Mouse (Mus musculus) midbrain, embryonic 16.5 days (tissue): ENCODE data around the gene Gm20388. TPM values are rescaled to one million over a fixed set of nuclear protein-coding genes. Genes with fewer than 3 reads are reported as not detected.
A peak's percentile ranks its signal among the peaks of the same experiment; 100 is the strongest.

Experiments
- ATAC-seq: fragments of 200-750 bp; cut with Nextera tagmentation; 2 replicates; pipeline ENCODE4 v1.8.0; 2017; ENCODE audit warnings: moderate TSS enrichment
- H3K27ac ChIP-seq: fragments of 300-500 bp; sonication (generic); 2 replicates; pipeline ENCODE4 v1.5.1; 2014; ENCODE audit warnings: mild to moderate bottlenecking, low read length, mixed read lengths
- H3K27me3 ChIP-seq: fragments of 300-500 bp; sonication (generic); 2 replicates; pipeline ENCODE4 v1.6.1; 2014; ENCODE audit warnings: low read depth, low read length, mixed read lengths; ENCODE audit not compliant: control insufficient read depth, insufficient read depth
- H3K36me3 ChIP-seq: fragments of 300-500 bp; sonication (generic); 2 replicates; pipeline ENCODE4 v1.6.1; 2014; ENCODE audit warnings: mild to moderate bottlenecking, low read length, moderate library complexity, mixed read lengths; ENCODE audit not compliant: control insufficient read depth, insufficient read depth
- H3K4me1 ChIP-seq: fragments of 300-500 bp; sonication (generic); 2 replicates; pipeline ENCODE4 v1.6.1; 2014; ENCODE audit warnings: mild to moderate bottlenecking, low read length, mixed read lengths; ENCODE audit not compliant: control insufficient read depth, insufficient read depth
- H3K4me2 ChIP-seq: fragments of 300-500 bp; sonication (generic); 2 replicates; pipeline ENCODE4 v1.6.1; 2014; ENCODE audit warnings: mild to moderate bottlenecking, low read length, mixed read lengths
- H3K4me3 ChIP-seq: fragments of 300-500 bp; sonication (generic); 2 replicates; pipeline ENCODE4 v1.5.1; 2014; ENCODE audit warnings: low read depth, mild to moderate bottlenecking, low read length, moderate library complexity, mixed read lengths
- H3K9ac ChIP-seq: fragments of 300-500 bp; sonication (generic); 2 replicates; pipeline ENCODE4 v1.6.1; 2014; ENCODE audit warnings: low read depth, low read length, mixed read lengths
- H3K9me3 ChIP-seq: fragments of 300-500 bp; sonication (generic); replicated peaks from 2 replicates; pipeline ENCODE4 v1.6.1; 2014; ENCODE audit warnings: mild to moderate bottlenecking, low read length, mixed read lengths; ENCODE audit not compliant: control insufficient read depth, poor library complexity, severe bottlenecking
- WGBS: fragments of 180-500 bp; shearing (Covaris S2); extraction: QIAGEN DNeasy Blood & Tissue Kit; methylation state at CpG from one replicate; pipeline ENCODE4 v1.1.7; 2014; 5-methylcytosine and 5-hydroxymethylcytosine counted together
- polyA plus RNA-seq: library from polyadenylated mRNA; unstranded; fragments of >200 nt; fragmentation: Nextera tagmentation; extraction: Ambion mirVana; gene quantifications from 2 replicates; pipeline ENCODE4 v1.2.1, GENCODE M21; 2015

Gene Gm20388
- polyA plus RNA-seq, 1 experiment from 2014 or later, result 7.5 TPM

DNA sequence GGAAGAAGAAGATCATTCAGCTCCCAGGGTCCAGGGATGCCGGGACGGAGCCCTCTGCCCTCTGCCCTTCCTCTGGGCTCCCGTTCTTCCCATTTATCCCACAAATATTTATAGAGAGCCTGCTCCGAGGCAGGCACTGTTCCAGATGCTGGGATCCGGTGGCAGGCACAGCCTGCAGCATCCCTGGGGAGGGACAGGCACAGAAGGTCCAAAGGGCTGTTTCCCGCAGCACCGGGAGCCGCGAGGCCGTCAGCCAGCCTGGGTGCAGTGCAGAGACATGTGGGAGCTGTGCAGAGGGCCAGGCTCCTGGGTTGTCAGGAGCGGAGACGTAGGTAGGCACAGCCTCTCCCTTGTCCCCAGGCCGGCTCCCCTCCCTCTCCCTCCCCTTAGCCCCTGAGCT lies 322.3 kb downstream of the Gm20388 start:
- Histone ChIP-seq H3K27ac (no peak overlapping the region), H3K4me1 (peaks cover 53% of the 10 kb centered on the region), H3K27me3 (peaks cover 14% of the 10 kb centered on the region; the same call in 1 of the 2 replicates), H3K4me2 (peak overlapping the region; percentile 86), H3K9me3 (no peaks in the 10 kb centered on the region), H3K4me3 (peak overlapping the region; percentile 24), H3K36me3 (no peaks in the 10 kb centered on the region), H3K9ac (peak overlapping the region; percentile 50)
- ATAC-seq, result no peak
- WGBS, result 21% methylated on average over 10 of the region's 13 CpGs

DNA sequence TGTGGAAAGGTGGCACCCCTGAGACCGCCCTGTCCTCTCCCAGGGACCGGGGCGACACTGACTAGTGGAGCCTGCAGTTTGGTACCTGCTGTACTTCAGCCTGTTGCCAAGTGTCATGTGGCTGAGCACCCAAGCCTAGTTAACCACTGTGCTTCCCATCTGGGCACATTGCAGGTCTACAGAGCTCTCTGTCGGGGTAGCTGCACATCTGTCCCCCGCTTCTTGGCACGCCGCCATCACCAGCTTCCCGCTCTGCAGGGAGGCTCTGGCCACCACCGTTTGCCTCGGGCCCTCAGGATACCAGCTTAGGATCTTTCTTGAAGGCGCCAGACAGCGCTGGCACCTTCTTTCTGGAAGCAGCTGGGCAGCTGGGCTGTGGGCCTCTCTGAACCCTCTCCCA lies 323.8 kb downstream of the Gm20388 start:
- H3K9ac ChIP-seq, result no peak overlapping the region
- H3K27ac ChIP-seq, result no peak overlapping the region
- peaks cover 11% of the 10 kb centered on the region; the same call in 1 of the 2 replicates for H3K27me3 ChIP-seq
- no peaks in the 10 kb centered on the region for H3K36me3 ChIP-seq
- no peak for ATAC-seq
- H3K4me2 ChIP-seq, result no peak overlapping the region
- WGBS, result 56% methylated on average over 12 of the region's 12 CpGs
- no peaks in the 10 kb centered on the region for H3K9me3 ChIP-seq
- H3K4me3 ChIP-seq, result no peak overlapping the region
- H3K4me1 ChIP-seq, result peaks cover 49% of the 10 kb centered on the region

GRCm38 (mm10) chr8:120234866-120235265 lies 324.2 kb downstream of the Gm20388 start:
- ATAC-seq, result no peak
- 63% methylated on average over 8 of the region's 8 CpGs for WGBS
- H3K4me2 ChIP-seq, result no peak overlapping the region
- H3K27me3 ChIP-seq, result peaks cover 7% of the 10 kb centered on the region; the same call in 1 of the 2 replicates
- no peaks in the 10 kb centered on the region for H3K36me3 ChIP-seq
- no peak overlapping the region for H3K27ac ChIP-seq
- H3K9ac ChIP-seq, result 0 out of 2 replicates have a peak overlapping the region, but pooled peaks have one; percentile 25
- no peak overlapping the region for H3K4me3 ChIP-seq
- H3K9me3 ChIP-seq, result no peaks in the 10 kb centered on the region
- peaks cover 45% of the 10 kb centered on the region for H3K4me1 ChIP-seq

- Histone ChIP-seq H3K9me3 (no peaks in the 10 kb centered on the region; the same call in 1 of the 2 replicates), H3K9ac (no peak overlapping the region), H3K27me3 (no peaks in the 10 kb centered on the region), H3K27ac (no peak overlapping the region), H3K4me3 (no peak overlapping the region), H3K4me2 (no peak overlapping the region), H3K4me1 (no peaks in the 10 kb centered on the region), H3K36me3 (no peaks in the 10 kb centered on the region)
- ATAC-seq, result no peak
- 97% methylated on average over 4 of the region's 4 CpGs for WGBS
These were observed 332.6 kb downstream of the Gm20388 start for GRCm38 (mm10) chr8:120243222-120243621.

- Histone ChIP-seq H3K27me3 (no peaks in the 10 kb centered on the region), H3K9me3 (no peaks in the 10 kb centered on the region; the same call in 1 of the 2 replicates), H3K4me3 (no peak overlapping the region), H3K4me1 (no peaks in the 10 kb centered on the region), H3K4me2 (no peak overlapping the region), H3K27ac (no peak overlapping the region), H3K36me3 (no peaks in the 10 kb centered on the region), H3K9ac (no peak overlapping the region)
- 94% methylated on average over 5 of the region's 5 CpGs for WGBS
- ATAC-seq, result no peak
These were observed 333.3 kb downstream of the Gm20388 start for GRCm38 (mm10) chr8:120243916-120244451.

GRCm38 (mm10) chr8:120244553-120244952 lies 333.9 kb downstream of the Gm20388 start:
- no peaks in the 10 kb centered on the region for H3K4me1 ChIP-seq
- no peak overlapping the region for H3K4me2 ChIP-seq
- ATAC-seq, result no peak
- 92% methylated on average over 10 of the region's 10 CpGs for WGBS
- H3K4me3 ChIP-seq, result no peak overlapping the region
- no peak overlapping the region for H3K9ac ChIP-seq
- no peaks in the 10 kb centered on the region for H3K27me3 ChIP-seq
- H3K36me3 ChIP-seq, result no peaks in the 10 kb centered on the region
- no peaks in the 10 kb centered on the region; the same call in 1 of the 2 replicates for H3K9me3 ChIP-seq
- H3K27ac ChIP-seq, result no peak overlapping the region

GRCm38 (mm10) chr8:120247618-120248017 lies 337.0 kb downstream of the Gm20388 start:
- no peak for ATAC-seq
- 83% methylated on average over 5 of the region's 5 CpGs for WGBS
- Histone ChIP-seq H3K27me3 (no peaks in the 10 kb centered on the region), H3K9ac (no peak overlapping the region), H3K4me1 (peaks cover 12% of the 10 kb centered on the region), H3K36me3 (no peaks in the 10 kb centered on the region), H3K9me3 (no peaks in the 10 kb centered on the region; the same call in 1 of the 2 replicates), H3K27ac (no peak overlapping the region), H3K4me3 (no peak overlapping the region), H3K4me2 (no peak overlapping the region)

GRCm38 (mm10) chr8:120248031-120248430 lies 337.4 kb downstream of the Gm20388 start:
- no peak for ATAC-seq
- no peak overlapping the region for H3K9ac ChIP-seq

DNA sequence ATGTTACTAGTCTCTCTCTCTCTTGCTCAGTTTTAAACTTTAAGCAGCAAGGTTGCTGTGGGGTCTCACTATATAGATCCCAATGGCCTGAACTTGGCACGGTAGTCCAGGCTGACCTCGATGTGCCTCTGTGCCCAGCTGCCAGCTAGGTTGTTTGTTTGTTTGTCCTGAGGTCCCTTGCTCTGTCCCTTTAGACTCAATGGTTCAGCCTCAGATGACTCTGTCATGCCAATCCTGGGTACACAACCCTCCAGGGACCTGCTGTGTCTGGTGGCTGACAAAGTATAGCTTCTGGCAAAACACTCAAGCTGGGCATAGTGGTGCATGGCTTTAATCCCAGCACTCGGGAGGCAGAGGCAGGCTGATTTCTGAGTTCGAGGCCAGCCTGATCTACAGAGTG lies 337.8 kb downstream of the Gm20388 start:
- peaks cover 12% of the 10 kb centered on the region for H3K4me1 ChIP-seq
- no peak overlapping the region for H3K4me2 ChIP-seq
- H3K27me3 ChIP-seq, result no peaks in the 10 kb centered on the region
- no peak overlapping the region for H3K27ac ChIP-seq
- H3K36me3 ChIP-seq, result no peaks in the 10 kb centered on the region
- no peak overlapping the region for H3K4me3 ChIP-seq
- no peak for ATAC-seq
- no peaks in the 10 kb centered on the region; the same call in 1 of the 2 replicates for H3K9me3 ChIP-seq
- WGBS, result 93% methylated on average over 4 of the region's 4 CpGs
- H3K9ac ChIP-seq, result no peak overlapping the region

More at GRCm38 (mm10) chr8:120248031-120248430, 337.4 kb downstream of the Gm20388 start:
- Histone ChIP-seq H3K27me3 (no peaks in the 10 kb centered on the region), H3K4me3 (no peak overlapping the region), H3K36me3 (no peaks in the 10 kb centered on the region), H3K27ac (no peak overlapping the region), H3K4me2 (no peak overlapping the region), H3K9me3 (no peaks in the 10 kb centered on the region; the same call in 1 of the 2 replicates), H3K4me1 (peaks cover 12% of the 10 kb centered on the region)
- 81% methylated on average over 7 of the region's 7 CpGs for WGBS
